Mouse (Mus musculus) lung, adult 2 months (tissue): ENCODE measurements around the gene Arl4d.
"Not testable (repeated sequence)": the region's sequence is repeated elsewhere in the genome, so short reads cannot be mapped to it uniquely, and the experiment has no call there.

Experiments used
- CTCF ChIP-seq: fragments of 200-500 bp; IDR thresholded peaks from 2 replicates; pipeline ENCODE4 v1.5.1; 2011; ENCODE audit warnings: mild to moderate bottlenecking, low read length, control low read depth; ENCODE audit not compliant: insufficient read depth
- POLR2A ChIP-seq: fragments of 200-500 bp; IDR thresholded peaks from 2 replicates; pipeline ENCODE4 v1.6.1; 2011; ENCODE audit warnings: low read depth, mild to moderate bottlenecking, control low read depth, low read length, borderline replicate concordance; ENCODE audit errors: extremely low read depth

- not testable (repeated sequence) for TF ChIP-seq CTCF, POLR2A
Measured at GRCm38 (mm10) chr11:101620022-101620655, 45.2 kb upstream of the Arl4d start.
